Mouse (Mus musculus): ENCODE data around the gene Ciao2a.

Gene Ciao2a

GRCm38 (mm10) chr9:66126456-66127192 is at the start of gene Ciao2a, which contains the start of gene Snx1:
Gene Ciao2a, plus strand, starts transcription at chr9:66126611.
Gene Snx1, minus strand, starts transcription at chr9:66126587.
- in situ Hi-C loops (cut with MboI; ENCODE audit: low sequenced_read_pairs), result loop anchor here (25.0 kb wide), 2 partner anchors 336 to 661 kb away; partner anchors contain the start of genes Aph1b and Gm10647

- in situ Hi-C loops (cut with MboI; ENCODE audit: low sequenced_read_pairs), result no loop called here
These were observed 48.3 kb upstream of the Ciao2a start for GRCm38 (mm10) chr9:66078072-66078471.

- in situ Hi-C loops (cut with MboI; ENCODE audit: low sequenced_read_pairs), result no loop called here
These were observed 47.9 kb upstream of the Ciao2a start for GRCm38 (mm10) chr9:66078493-66078892.

- in situ Hi-C loops (cut with MboI; ENCODE audit: low sequenced_read_pairs), result no loop called here
These were observed 45.5 kb upstream of the Ciao2a start for GRCm38 (mm10) chr9:66080804-66081459.

- in situ Hi-C loops (cut with MboI; ENCODE audit: low sequenced_read_pairs), result no loop called here
These were observed 44.4 kb upstream of the Ciao2a start for GRCm38 (mm10) chr9:66081999-66082398.

GRCm38 (mm10) chr9:66084171-66084570 is 42.2 kb upstream of the Ciao2a start:
- in situ Hi-C loops (cut with MboI; ENCODE audit: low sequenced_read_pairs), result no loop called here

GRCm38 (mm10) chr9:66087062-66087461 is 39.3 kb upstream of the Ciao2a start:
- in situ Hi-C loops (cut with MboI; ENCODE audit: low sequenced_read_pairs), result no loop called here

GRCm38 (mm10) chr9:66088411-66088810 is 38.0 kb upstream of the Ciao2a start:
- in situ Hi-C loops (cut with MboI; ENCODE audit: low sequenced_read_pairs), result no loop called here

GRCm38 (mm10) chr9:66090593-66091244 is 35.7 kb upstream of the Ciao2a start:
- in situ Hi-C loops (cut with MboI; ENCODE audit: low sequenced_read_pairs), result no loop called here

GRCm38 (mm10) chr9:66091327-66092231 is 34.8 kb upstream of the Ciao2a start:
- in situ Hi-C loops (cut with MboI; ENCODE audit: low sequenced_read_pairs), result no loop called here

- in situ Hi-C loops (cut with MboI; ENCODE audit: low sequenced_read_pairs), result no loop called here
These were observed 33.7 kb upstream of the Ciao2a start for GRCm38 (mm10) chr9:66092664-66093063.

- in situ Hi-C loops (cut with MboI; ENCODE audit: low sequenced_read_pairs), result no loop called here
These were observed 24.8 kb upstream of the Ciao2a start for GRCm38 (mm10) chr9:66101577-66101976.

GRCm38 (mm10) chr9:66102668-66103067 is 23.7 kb upstream of the Ciao2a start:
- in situ Hi-C loops (cut with MboI; ENCODE audit: low sequenced_read_pairs), result no loop called here

GRCm38 (mm10) chr9:66104601-66105000 is 21.8 kb upstream of the Ciao2a start:
- in situ Hi-C loops (cut with MboI; ENCODE audit: low sequenced_read_pairs), result no loop called here

- in situ Hi-C loops (cut with MboI; ENCODE audit: low sequenced_read_pairs), result no loop called here
These were observed 21.2 kb upstream of the Ciao2a start for GRCm38 (mm10) chr9:66105168-66105567.

GRCm38 (mm10) chr9:66109574-66109973 is 16.8 kb upstream of the Ciao2a start:
- in situ Hi-C loops (cut with MboI; ENCODE audit: low sequenced_read_pairs), result no loop called here

GRCm38 (mm10) chr9:66110126-66110525 is 16.3 kb upstream of the Ciao2a start:
- in situ Hi-C loops (cut with MboI; ENCODE audit: low sequenced_read_pairs), result no loop called here

GRCm38 (mm10) chr9:66110611-66111379 is 15.6 kb upstream of the Ciao2a start:
- in situ Hi-C loops (cut with MboI; ENCODE audit: low sequenced_read_pairs), result no loop called here

GRCm38 (mm10) chr9:66114341-66114740 is 12.1 kb upstream of the Ciao2a start:
- in situ Hi-C loops (cut with MboI; ENCODE audit: low sequenced_read_pairs), result no loop called here

- in situ Hi-C loops (cut with MboI; ENCODE audit: low sequenced_read_pairs), result no loop called here
These were observed 9.5 kb upstream of the Ciao2a start for GRCm38 (mm10) chr9:66116890-66117289.

All from CH12F3 (cell line).